Mouse (Mus musculus) intestine, embryonic 14.5 days (tissue): Measurements from ENCODE around the gene Hhatl. TPM values are rescaled to one million over a fixed set of nuclear protein-coding genes. Genes with fewer than 3 reads are reported as not detected.

Experiments used
- ATAC-seq: fragments of 200-750 bp; cut with Nextera tagmentation; replicated peaks from 2 replicates; pipeline ENCODE4 v1.8.0; 2017; ENCODE audit warnings: low read depth, moderate number of reproducible peaks, moderate TSS enrichment, moderate library complexity; ENCODE audit not compliant: low FRiP score, low TSS enrichment
- DNase-seq: peaks from one replicate; pipeline ENCODE4 v3.0.0-alpha.2; 2018; ENCODE audit warnings: low spot score
- H3K27ac ChIP-seq: fragments of 300-500 bp; sonication (generic); 2 replicates; pipeline ENCODE4 v1.5.1; 2014; ENCODE audit warnings: low read depth, mild to moderate bottlenecking, control low read depth
- H3K27me3 ChIP-seq: fragments of 300-500 bp; sonication (generic); replicated peaks from 2 replicates; pipeline ENCODE4 v1.6.1; 2014; ENCODE audit warnings: low read length, control low read depth; ENCODE audit not compliant: control insufficient read depth, insufficient read depth
- H3K36me3 ChIP-seq: fragments of 300-500 bp; sonication (generic); 2 replicates; pipeline ENCODE4 v1.6.1; 2014; ENCODE audit warnings: low read length, control low read depth; ENCODE audit not compliant: control insufficient read depth, insufficient read depth
- H3K4me1 ChIP-seq: fragments of 300-500 bp; sonication (generic); replicated peaks from 2 replicates; pipeline ENCODE4 v1.6.1; 2014; ENCODE audit warnings: low read length, control low read depth, mixed read lengths; ENCODE audit not compliant: control insufficient read depth, insufficient read depth
- H3K4me2 ChIP-seq: fragments of 300-500 bp; sonication (generic); 2 replicates; pipeline ENCODE4 v1.6.1; 2014; ENCODE audit warnings: low read length
- H3K4me3 ChIP-seq: fragments of 300-500 bp; sonication (generic); 2 replicates; pipeline ENCODE4 v1.5.1; 2014; ENCODE audit warnings: low read depth, low read length, control low read depth, mixed read lengths
- H3K9ac ChIP-seq: fragments of 300-500 bp; sonication (generic); 2 replicates; pipeline ENCODE4 v1.6.1; 2014; ENCODE audit warnings: mild to moderate bottlenecking, low read length
- H3K9me3 ChIP-seq: fragments of 300-500 bp; sonication (generic); 2 replicates; pipeline ENCODE4 v1.6.1; 2016; ENCODE audit warnings: low read length, control low read depth; ENCODE audit not compliant: control insufficient read depth
- WGBS: fragments of 180-500 bp; shearing (Covaris S2); extraction: QIAGEN DNeasy Blood & Tissue Kit; methylation state at CpG from one replicate; pipeline ENCODE4 v1.1.7; 2014; 5-methylcytosine and 5-hydroxymethylcytosine counted together
- polyA plus RNA-seq: library from polyadenylated mRNA; unstranded; fragments of >200 nt; fragmentation: Nextera tagmentation; extraction: Ambion mirVana; gene quantifications from 2 replicates; pipeline ENCODE4 v1.2.1, GENCODE M21; 2014

Hhatl gene
- polyA plus RNA-seq, 1 experiment from 2014 or later, result 2.4 TPM

DNA sequence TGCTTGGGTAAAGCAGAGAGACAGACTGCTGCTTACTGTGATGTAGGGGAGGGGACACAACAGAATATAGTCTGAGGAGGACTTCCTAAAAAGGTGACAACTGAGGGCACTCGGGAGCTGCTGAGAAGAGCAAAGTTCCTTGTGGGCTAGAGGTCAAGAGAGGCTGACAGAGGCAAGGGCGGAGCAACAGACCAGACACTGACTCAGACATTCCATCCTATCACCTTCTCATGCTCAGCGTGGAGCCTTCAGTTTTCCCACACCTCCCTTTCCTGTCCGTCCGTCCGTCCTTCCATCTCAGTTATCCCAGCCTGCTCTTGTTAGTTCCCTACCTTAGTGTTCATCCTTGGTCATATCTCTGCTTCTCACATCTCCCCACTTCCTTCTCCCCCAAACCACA, 22.9 kb upstream of the Hhatl start:
- DNase-seq (no peak), ATAC-seq (no peak)
- no peaks in the 10 kb centered on the region for H3K9me3 ChIP-seq
- no peaks in the 10 kb centered on the region for H3K27me3 ChIP-seq
- no peak overlapping the region for H3K9ac ChIP-seq
- H3K4me1 ChIP-seq, result 0 out of 2 replicates have a peak, but pooled peaks cover 4% of the 10 kb centered on the region
- 57% methylated on average over 6 of the region's 6 CpGs for WGBS
- H3K4me3 ChIP-seq, result no peak overlapping the region
- no peaks in the 10 kb centered on the region for H3K36me3 ChIP-seq
- H3K4me2 ChIP-seq, result no peak overlapping the region
- H3K27ac ChIP-seq, result no peak overlapping the region

GRCm38 (mm10) chr9:121810081-121810821, 17.9 kb upstream of the Hhatl start:
- H3K27ac ChIP-seq, result no peak overlapping the region
- no peak overlapping the region for H3K9ac ChIP-seq
- no peaks in the 10 kb centered on the region for H3K9me3 ChIP-seq
- DNase-seq, result no peak
- H3K4me2 ChIP-seq, result no peak overlapping the region
- H3K4me1 ChIP-seq, result no peaks in the 10 kb centered on the region
- WGBS, result 40% methylated on average over 15 of the region's 15 CpGs
- H3K27me3 ChIP-seq, result no peaks in the 10 kb centered on the region
- ATAC-seq, result no peak
- no peak overlapping the region for H3K4me3 ChIP-seq
- no peaks in the 10 kb centered on the region for H3K36me3 ChIP-seq

- 73% methylated on average over 3 of the region's 3 CpGs for WGBS
Observed at GRCm38 (mm10) chr9:121808511-121808910, 16.2 kb upstream of the Hhatl start.

DNA sequence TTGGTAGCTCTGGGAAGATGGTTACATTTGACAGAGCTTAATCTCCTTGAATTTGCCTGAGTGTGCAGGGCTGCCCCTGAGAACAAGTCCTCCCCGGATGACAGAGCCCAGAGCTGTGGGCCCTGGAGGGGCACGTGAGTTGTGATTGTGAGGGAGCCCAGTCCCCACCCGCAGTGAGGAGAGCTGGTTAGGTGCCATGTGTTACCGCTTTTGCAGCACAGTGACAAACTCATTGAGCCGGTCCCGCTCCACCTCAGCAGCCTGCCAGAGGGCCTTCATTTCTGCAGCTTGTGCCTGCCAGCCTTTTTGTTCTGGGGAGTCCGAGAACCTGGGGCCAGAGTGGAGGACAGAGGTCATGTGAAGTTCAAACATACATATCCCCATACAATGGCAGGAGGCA, 15.6 kb upstream of the Hhatl start:
- Histone ChIP-seq H3K9me3 (no peaks in the 10 kb centered on the region), H3K4me1 (no peaks in the 10 kb centered on the region), H3K27ac (no peak overlapping the region), H3K4me3 (no peak overlapping the region), H3K9ac (no peak overlapping the region), H3K36me3 (no peaks in the 10 kb centered on the region), H3K27me3 (no peaks in the 10 kb centered on the region), H3K4me2 (no peak overlapping the region)
- DNase-seq (no peak), ATAC-seq (no peak)
- 62% methylated on average over 7 of the region's 7 CpGs for WGBS

More at GRCm38 (mm10) chr9:121808511-121808910, 16.2 kb upstream of the Hhatl start:
- Histone ChIP-seq H3K4me1 (no peaks in the 10 kb centered on the region), H3K27me3 (no peaks in the 10 kb centered on the region), H3K4me2 (no peak overlapping the region), H3K36me3 (no peaks in the 10 kb centered on the region), H3K27ac (no peak overlapping the region), H3K4me3 (no peak overlapping the region), H3K9ac (no peak overlapping the region), H3K9me3 (no peaks in the 10 kb centered on the region)
- no peak for ATAC-seq
- no peak for DNase-seq

DNA sequence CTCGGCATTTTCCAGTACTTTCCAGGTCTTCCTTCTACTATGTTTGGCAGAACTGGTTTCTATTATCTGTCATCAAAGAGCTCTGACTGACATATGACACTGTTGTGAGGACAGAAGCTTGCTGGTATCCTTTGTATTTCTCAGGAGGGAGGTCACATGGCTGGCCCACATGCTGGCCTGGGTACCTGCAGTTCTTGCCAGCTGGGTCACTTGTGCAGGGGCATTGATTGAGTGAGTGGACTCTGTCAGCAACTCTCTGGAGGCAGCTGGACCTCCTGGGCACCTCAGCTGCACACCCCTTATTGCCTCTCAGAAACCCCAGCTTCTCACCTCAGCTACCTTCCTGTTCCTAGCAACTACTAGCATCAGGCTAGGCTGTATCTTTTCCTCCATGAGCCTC, 15.2 kb upstream of the Hhatl start:
- Histone ChIP-seq H3K4me2 (no peak overlapping the region), H3K9me3 (no peaks in the 10 kb centered on the region), H3K9ac (no peak overlapping the region), H3K4me1 (no peaks in the 10 kb centered on the region), H3K27ac (no peak overlapping the region), H3K4me3 (no peak overlapping the region), H3K27me3 (no peaks in the 10 kb centered on the region), H3K36me3 (no peaks in the 10 kb centered on the region)
- DNase-seq, result no peak
- 59% methylated on average over 1 of the region's 1 CpGs for WGBS
- no peak for ATAC-seq

- Histone ChIP-seq H3K4me2 (no peak overlapping the region), H3K27ac (no peak overlapping the region), H3K27me3 (no peaks in the 10 kb centered on the region), H3K9ac (no peak overlapping the region), H3K4me3 (no peak overlapping the region), H3K9me3 (no peaks in the 10 kb centered on the region), H3K4me1 (no peaks in the 10 kb centered on the region), H3K36me3 (no peaks in the 10 kb centered on the region)
- ATAC-seq (no peak), DNase-seq (no peak)
- WGBS, result 47% methylated on average over 7 of the region's 7 CpGs
Observed at GRCm38 (mm10) chr9:121802747-121803146, 10.4 kb upstream of the Hhatl start.

DNA sequence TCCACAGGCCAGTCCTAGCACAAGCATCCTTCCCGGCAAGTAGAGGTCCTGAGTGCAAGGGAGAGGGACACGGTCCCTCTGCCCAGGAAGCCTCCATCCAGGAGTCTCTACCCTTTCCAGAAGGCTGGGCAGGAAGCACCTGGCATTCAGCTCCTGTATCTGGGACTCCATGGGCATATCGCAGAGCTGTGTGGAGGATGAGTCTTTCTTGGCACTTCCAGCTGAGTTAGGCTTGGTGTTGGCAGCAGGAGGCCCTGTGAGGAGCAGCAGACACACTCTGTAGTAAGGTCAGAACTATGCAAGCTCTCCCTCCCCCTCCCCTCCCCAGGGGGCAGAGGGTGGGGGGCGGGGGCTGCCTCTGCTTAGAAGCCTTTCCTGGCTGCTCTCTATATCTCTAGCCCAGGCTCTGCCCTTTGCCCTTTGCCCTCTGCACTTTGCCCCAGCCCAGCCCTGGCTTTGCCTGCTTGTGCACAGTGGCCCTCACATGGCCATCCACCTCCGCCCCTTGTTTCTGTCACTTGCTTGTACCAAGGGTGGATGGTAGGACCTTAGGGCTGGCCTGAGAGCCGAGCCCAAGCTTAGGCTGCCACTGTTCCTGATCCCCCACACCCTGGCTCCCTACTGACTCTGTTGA, 6.7 kb upstream of the Hhatl start:
- Histone ChIP-seq H3K36me3 (no peaks in the 10 kb centered on the region), H3K27me3 (no peaks in the 10 kb centered on the region), H3K4me1 (no peaks in the 10 kb centered on the region; the same call in 1 of the 2 replicates), H3K27ac (no peak overlapping the region), H3K4me3 (no peak overlapping the region), H3K4me2 (no peak overlapping the region), H3K9me3 (no peaks in the 10 kb centered on the region), H3K9ac (no peak overlapping the region; the same call in 1 of the 2 replicates)
- DNase-seq (no peak), ATAC-seq (no peak)
- 51% methylated on average over 6 of the region's 6 CpGs for WGBS

DNA sequence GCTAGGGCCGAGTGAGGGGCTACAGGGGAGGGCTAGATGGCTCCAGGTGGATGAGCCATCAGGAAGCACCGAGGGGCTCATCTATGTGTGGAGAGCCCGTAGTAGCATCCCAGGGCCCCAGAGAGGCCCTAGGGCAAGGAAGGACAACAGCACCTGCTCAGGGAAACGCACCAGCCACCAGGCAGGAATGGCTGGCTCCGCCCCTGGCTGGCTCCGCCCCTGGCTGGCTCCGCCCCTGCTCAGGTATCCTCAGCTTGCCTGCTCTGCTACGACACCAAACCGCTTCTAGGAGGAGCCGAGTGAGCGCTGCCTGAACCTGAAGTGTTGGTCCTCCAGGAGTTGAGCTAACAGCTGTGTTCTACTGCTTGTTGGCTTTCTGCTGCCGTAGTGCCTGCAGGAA, 5.4 kb upstream of the Hhatl start:
- Histone ChIP-seq H3K27me3 (no peaks in the 10 kb centered on the region), H3K4me3 (no peak overlapping the region), H3K4me2 (peak overlapping the region; percentile 23; the same call in 1 of the 2 replicates), H3K36me3 (no peaks in the 10 kb centered on the region), H3K9ac (no peak overlapping the region), H3K9me3 (no peaks in the 10 kb centered on the region), H3K27ac (no peak overlapping the region), H3K4me1 (no peaks in the 10 kb centered on the region; the same call in 1 of the 2 replicates)
- 12% methylated on average over 12 of the region's 12 CpGs for WGBS
- DNase-seq, result peak; percentile 81
- peak; percentile 28; the same call in 1 of the 2 replicates for ATAC-seq
